Mouse (Mus musculus): ENCODE measurements around the gene Gm10647.
A peak's percentile ranks its signal among the peaks of the same experiment; 100 is the strongest.
"Not testable (repeated sequence)": the region's sequence is repeated elsewhere in the genome, so short reads cannot be mapped to it uniquely, and the experiment has no call there.

Gm10647 gene

DNA sequence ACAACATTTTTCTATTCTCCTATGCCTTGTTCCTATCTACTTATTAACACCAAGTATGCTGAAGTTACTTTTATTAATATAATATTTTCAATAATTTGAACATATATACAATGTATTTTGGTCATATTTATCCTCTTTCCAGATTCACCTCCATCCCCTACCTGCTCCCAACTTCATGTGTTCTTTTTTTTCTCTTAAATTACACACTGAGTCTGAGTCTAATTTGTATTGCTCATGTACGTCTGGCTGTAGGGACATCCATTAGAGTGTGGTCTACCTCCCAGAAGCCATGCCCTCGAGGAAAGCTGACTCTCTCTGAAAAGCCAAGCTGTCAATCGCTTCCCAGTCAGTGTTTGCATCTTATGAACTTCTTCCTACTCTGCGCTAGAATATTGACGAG lies at the start of gene Gm10647:
Gene Gm10647, plus strand, starts transcription at position 301 of the 400 bp plus-strand sequence.
- DNase-seq (ENCODE audit: low spot score): no peak

DNA sequence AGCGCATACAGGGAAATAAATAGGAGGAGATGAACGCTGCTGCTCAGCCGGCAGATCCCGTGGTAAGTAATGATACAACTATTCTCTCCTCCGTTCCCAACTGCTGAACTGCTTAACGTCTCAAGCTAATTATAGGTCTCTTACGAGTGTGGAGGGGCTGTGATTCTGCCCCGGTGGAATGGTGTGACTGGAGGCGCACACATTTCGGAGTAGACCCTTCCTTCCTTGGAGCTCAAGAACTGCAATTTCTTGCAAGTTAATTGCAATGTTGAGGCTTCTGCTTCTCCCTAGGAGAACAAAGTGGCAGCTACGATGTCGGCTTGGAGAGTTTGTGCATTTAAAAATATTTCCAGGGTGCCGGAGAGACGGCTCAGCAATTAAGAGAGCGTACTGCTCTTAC lies 48.4 kb upstream of the Gm10647 start:
- no peak for DNase-seq (ENCODE audit: low spot score)

DNA sequence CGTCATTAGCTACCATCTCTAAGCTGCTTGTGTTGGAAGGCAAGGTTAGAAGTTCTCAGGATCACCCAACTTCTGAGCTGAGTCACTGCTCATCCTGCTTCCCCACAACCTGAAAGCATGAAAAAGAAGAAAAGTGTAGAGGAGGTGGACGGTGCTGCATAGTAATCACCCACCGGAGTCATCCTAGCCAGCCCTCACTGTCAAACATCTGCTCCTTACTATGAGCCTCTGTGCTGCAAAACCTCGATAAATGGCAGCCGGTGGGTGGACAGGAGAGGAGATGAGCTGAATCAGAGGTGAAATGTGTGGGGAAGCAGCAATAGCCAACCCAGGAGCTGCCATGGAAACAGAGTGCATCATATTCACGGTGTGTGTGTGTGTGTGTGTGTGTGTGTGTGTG lies 44.0 kb upstream of the Gm10647 start:
- no peak for DNase-seq (ENCODE audit: low spot score)

DNA sequence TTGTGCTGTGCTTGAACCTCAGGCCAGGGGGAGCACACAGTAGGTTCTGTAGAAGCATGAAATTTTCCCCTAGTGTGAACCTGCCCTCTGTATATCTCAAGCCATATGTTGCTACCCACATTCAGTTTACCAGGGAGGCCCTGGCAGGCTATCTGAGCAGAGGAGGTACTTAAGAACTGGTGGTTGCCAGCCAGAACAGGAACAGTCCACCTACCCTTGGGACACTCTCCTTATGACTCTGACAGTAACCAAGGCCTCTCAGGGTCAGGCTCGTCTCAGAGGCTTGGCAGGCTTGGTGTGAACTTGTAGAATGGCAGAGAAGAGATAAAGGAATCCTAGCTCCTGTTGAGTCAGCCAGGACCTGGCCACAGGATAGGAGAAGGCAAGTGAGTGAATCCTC lies 35.8 kb upstream of the Gm10647 start:
- no peak for DNase-seq (ENCODE audit: low spot score)

DNA sequence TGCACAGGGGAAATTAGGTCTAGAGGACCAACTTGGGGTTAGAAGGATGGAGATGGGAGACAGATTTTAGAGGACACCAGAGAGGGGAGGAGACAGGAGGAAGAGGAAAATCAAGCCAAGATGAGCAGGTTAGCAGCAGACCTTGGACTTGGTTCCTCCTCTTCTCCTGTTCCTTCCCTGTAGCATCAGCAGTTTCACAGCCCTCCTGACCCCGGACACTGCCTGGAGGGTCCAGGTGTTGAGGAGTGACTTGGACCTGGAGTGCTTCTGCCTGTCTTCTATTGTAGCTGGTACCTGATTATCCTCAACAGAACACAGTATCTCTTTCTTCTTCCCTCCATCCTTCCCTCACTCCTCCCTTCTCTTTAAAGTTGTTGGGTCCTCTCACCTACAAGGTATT lies 28.1 kb upstream of the Gm10647 start:
- no peak for DNase-seq (ENCODE audit: low spot score)

DNA sequence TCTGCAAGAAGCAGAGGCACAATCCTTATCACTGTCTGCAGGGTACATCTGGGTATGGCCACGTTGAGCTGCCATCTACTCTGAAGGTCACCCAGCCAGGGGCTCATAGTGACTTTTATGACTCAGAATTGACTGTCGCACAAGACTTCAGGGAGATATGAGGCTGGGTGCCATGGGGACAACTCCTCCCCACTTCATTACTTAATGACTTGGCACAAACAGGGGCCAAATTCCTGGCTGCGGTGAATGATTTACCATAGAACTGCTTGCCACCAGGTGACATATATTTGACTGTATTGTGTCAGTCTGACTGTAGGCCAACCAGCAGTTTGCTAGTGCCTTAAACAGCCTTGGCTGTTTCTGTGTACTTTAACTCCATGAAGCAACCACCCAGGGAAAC lies 27.6 kb upstream of the Gm10647 start:
- no peak for DNase-seq (ENCODE audit: low spot score)

DNA sequence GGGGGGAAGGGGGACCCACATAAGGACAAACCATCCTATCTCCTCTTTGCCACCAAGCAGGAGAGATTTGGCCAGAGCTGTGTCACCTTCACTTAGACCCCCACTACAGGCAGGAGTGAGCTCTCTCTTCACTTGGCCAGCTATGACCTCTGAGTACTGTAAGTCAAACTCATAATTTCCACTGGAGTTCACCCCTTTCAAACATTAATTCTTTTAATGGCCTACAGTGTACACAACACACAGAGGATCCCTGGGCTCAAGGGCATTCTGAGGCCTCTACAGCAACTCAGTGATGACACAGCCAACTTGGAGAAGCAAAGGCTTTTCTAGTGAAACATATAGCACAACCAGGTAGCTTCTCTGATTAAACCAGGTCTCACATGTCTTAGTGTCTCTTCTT lies 26.1 kb upstream of the Gm10647 start:
- DNase-seq (ENCODE audit: low spot score): no peak

DNA sequence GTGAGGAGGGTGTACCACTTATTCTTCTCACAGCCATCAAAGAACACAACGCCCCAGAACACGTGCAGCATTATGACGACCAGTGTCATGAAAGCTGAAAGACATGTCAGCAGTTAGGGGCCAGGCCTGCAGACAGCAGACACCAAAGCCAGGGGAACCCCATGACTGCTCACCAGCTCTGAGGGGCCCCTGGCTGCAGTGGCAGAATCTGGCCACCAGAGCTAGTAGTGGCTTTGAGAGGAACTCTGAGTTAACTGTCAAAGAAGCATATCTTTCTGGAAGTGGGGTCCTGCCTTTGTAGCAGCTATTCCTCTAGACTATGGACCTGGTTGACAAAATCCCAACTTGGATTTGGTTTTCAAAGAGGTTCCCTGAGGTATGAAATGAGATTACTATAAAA lies 12.3 kb upstream of the Gm10647 start:
- DNase-seq (ENCODE audit: low spot score): not testable (repeated sequence)

DNA sequence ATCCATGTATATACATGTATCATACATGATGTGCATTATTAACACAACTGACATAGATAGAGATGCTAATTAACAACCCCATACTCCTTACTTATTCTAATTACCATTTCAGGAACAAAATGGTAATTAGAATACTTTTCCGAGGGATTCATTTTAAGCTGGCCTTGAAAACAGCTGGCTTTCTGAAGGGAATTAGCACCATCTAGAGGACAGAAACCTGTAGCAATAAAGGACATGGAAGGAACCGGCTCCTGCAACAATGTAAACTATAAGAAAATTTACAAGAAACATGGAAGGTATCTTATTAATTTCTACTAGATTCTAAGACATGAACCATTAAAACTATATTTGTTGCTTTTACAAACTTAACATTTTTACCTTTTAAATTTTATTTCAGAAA lies 9.0 kb upstream of the Gm10647 start:
- no peak for DNase-seq (ENCODE audit: low spot score)

DNA sequence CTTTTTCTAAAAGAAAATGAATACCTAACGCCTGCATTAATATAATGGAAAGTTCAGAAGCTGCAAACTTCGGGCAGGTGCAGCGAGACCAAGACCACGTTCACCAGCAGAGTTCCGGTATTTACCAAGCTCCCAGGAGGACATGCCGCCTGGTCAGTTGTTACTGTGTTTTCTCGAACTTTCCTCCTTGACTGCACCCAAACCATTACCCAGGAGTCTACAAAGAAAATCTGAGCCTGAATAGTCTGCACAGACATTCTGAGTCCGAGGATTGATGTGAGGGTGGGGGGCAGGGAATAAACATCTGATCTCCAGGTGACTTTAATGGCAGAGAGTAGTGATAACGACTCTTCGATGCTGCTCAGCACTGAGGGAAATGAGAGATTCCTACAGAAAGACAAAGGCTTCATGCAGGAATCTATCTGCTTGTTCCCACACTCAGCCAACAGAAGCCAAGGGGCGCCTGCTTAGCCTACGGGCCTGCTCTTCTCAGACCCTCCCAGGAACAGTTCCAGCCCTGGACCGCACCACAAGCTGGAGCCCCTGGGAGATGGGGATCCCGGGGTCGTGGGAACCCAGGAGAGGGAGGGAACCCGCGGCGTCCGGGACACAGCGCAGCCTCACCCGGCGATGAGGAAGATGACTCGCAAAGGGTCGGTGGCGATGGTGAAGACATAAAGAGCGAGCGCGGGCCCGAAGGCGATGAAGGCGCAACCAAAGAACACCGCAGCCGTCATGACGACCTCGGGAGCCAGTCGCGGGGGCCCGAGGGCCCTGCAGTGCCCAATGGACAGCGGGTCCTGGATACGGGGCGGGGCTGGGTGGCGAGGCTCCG lies 2.0 kb upstream of the Gm10647 start:
- no peak for DNase-seq (ENCODE audit: low spot score)

DNA sequence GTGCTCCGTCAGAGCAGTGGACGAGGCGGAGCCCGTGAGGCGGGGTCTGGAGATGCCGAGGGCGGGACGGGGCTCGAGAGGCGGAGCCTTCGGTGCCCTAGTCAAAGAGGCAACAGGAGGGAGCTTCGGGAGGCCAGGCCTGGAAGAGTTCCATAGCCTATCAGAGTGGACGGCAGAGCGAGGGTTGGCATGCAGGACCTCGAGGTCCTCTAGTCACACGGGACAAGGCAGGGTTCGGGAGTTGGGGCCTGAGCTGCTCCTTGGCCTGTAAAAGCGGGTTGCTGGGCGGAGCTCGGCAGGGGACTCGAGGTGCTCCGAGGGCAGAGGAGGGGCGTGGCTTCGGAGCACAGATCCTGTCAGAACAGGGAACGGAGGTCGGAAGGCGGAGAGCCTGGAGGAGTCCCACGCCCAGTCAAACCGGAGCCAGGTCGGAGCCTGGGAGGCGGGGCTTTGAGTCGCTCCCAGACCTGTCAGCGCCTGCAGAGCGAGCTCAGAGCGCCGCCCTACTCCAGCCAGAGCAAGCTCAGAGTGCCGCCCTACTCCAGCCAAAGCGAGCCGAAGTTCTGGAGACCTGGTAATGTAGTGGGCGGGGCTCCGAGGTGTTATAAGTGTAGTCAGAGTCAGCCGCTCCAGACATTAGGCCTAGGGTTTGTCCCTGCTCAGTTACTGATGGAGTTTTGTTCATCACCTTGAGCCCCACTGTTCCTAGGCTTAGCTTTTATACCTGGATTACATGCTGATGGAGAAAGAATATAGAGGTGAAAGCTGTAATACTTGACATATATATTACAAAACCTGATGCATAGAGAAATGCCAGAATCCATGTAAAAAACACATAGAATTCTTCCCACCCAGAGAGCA lies 1.1 kb upstream of the Gm10647 start, which contains the start of gene Aph1b:
Gene Aph1b, minus strand, starts transcription at position 27 of the 861 bp plus-strand sequence.
- peak; percentile 89 for DNase-seq (ENCODE audit: low spot score)

DNA sequence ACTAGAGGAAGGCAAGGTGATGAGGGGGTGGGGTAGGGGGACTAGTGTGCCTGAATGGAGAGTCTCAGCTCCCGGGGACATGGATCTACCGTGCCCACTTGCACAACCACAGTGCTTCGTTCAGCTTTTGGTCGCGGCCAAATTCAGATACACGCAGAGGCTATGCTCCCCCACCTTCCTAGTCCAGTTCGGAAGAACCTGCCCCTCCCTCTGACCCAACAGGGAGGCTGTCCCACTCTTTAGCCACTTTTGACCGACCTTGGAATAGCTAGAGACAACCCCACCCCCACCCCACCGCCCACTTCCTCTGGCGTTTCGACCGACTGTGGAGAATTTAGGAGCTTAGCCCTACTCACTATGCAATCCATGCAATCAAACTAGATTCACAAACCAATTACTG lies 5.1 kb downstream of the Gm10647 start:
- DNase-seq (ENCODE audit: low spot score): no peak

DNA sequence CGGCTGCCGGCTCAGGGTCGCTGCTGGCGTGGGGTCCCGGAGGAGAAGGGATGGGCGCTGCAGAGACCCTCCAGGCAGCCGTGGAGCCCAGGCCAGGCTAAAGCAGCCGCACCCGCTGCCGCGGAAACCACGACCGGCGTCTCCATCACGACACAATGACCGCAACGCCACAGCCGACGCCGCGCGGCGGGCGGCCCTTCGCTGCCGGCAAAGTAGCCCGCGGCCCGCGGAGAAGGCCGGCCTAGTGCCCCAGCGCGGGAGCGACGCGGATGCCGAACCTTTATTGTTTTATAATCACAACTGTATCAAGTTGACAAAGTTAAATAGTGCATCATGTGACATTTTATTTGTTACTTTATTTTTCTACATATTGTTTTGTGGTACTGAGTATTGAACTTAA lies 9.1 kb downstream of the Gm10647 start:
- DNase-seq (ENCODE audit: low spot score): not testable (repeated sequence)

DNA sequence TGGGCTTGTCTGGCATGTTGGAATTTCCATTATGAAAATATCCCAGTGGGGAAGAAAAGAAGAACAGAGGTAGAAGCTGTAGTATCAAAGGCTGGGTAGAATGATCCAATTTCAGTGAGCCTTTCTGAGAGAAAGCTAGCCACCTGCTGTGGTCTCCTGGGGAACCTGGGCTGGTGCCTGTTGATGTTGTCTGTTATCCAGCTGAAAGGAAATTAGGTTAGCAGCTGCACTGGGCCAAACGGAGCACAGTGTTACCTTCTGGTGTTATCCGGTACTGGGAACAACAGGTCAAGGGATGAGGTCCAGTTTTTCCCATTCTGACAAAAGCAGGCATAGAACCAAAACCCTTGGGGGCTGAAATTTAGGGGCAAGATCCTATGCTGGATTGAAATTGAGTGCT lies 16.6 kb downstream of the Gm10647 start:
- DNase-seq (ENCODE audit: low spot score): no peak

DNA sequence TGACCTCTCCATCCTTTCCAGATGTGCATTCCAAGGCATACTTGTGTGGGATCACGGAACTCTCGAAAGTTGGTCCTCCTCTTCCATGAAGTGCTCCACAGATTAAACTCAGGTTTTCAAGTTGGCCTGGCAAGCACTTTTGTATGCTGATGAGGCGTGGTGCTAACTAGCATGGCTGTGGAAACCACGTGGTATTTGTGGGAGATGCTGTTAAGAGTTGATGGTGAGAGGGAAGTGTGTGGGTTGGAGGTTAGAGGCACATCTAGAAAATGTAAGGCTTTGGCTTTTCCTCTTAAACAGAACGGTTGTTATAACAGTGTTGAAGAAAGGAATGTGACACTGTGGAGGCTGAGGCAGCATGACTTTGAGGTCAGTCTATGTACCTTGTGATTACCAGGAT lies 24.2 kb downstream of the Gm10647 start:
- no peak for DNase-seq (ENCODE audit: low spot score)

DNA sequence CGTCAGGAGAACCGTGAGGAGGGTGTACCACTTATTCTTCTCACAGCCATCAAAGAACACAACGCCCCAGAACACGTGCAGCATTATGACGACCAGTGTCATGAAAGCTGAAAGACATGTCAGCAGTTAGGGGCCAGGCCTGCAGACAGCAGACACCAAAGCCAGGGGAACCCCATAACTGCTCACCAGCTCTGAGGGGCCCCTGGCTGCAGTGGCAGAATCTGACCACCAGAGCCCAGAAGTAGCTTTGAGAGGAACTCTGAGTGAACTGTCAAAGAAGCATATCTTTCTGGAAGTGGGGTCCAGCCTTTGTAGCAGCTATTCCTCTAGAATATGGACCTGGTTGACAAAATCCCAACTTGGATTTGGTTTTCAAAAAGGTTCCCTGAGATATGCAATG lies 25.4 kb downstream of the Gm10647 start:
- not testable (repeated sequence) for DNase-seq (ENCODE audit: low spot score)

DNA sequence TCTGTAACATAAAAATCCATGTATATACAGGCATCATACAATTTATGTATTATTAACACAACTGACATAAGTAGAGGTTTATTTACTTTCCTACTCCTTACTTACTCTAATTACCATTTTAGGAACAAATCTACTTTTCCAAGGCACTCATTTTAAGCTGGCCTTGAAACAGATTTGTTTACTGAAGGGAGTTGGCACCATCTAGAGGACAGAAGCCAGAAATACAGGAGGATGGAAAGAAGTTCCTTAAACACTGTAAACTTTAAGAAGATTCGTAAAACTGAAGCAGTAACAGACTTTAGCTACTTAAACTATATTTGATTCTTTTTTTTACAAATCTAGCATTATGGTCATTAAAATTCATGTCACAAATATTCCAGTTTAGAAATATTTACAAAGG lies 29.2 kb downstream of the Gm10647 start:
- no peak for DNase-seq (ENCODE audit: low spot score)

DNA sequence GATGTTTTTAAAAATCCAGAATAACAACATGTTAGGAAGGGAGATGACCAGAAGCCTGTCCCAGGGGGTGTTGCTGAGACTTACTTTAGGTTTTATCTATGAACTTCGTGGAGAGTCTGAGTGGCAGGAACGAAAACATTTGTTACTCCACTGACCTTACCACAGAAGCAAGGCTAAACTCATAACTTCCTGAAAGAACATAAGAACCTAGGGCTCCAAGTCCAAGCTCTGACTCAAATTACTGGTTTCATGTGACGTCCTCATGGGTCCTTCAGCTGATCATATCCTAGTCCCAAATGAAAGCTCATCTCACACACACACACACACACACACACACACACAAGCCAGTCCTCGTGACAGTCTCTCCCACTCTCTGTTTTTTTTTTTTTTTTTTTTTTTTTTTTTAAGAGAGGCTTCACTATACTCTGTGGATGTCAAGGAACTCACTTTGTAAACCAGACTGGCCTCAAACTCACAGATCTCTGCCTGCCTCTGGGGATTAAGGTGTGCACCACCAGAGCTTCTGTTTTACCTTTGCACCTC lies 35.6 kb downstream of the Gm10647 start:
- no peak for DNase-seq (ENCODE audit: low spot score)

DNA sequence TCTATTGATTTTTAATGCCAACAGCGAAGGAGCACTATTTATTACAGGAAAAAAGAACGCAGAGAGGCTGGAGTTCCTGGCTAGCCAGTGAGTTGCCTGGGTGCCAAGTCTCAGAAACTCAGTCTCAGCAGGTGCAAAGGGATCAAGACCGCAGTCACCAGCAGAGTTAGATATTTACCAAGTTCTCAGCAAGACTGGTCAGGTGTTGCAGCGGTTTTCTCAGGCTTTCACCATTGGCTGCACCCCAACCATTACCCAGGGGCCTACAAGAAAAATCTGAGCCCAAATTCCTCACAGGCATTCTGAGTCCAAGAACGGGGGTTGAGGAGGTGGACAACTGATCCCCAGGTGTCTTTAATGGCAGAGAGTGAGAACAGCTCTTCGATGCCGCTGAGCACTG lies 37.0 kb downstream of the Gm10647 start:
- no peak for DNase-seq (ENCODE audit: low spot score)

DNA sequence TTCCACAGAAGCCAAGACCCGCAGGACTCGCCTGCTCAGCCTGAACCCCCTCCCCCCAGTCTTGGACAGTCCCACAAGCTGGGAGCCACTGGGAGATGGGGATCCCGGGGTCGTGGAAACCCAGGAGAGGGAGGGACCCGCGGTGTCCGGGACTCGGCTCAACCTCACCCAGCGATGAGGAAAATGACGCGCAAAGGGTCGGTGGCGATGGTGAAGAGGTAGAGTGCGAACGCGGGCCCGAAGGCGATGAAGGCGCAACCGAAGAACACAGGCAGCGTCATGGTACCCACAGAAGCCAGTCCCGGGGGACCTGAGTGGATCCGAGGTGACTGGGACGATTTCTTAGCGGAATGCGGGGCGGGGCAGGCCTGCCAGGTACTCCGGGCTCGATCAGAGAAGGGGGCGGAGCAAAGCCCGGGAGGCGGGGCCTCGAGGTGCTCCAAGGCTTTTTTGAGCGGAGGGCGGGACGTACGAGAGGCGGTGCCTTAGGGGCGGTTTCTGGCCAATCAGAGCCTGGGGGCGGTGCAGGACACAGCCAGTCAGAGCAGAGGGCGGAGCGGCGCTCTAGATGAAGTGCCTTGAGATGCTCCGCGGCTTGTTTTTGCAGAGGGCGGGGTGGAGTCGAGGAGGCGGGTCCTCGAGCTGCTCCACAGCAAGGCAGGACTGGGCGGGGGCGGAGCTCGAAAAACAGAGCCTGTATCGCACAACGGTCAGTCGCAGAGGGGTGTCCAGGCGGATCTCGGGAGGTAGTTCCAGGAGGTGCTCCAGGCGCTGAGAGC lies 37.7 kb downstream of the Gm10647 start, which contains the start of gene Aph1c:
Gene Aph1c, minus strand, starts transcription at position 409 of the 779 bp plus-strand sequence.
- DNase-seq (ENCODE audit: low spot score): peak; percentile 99

DNA sequence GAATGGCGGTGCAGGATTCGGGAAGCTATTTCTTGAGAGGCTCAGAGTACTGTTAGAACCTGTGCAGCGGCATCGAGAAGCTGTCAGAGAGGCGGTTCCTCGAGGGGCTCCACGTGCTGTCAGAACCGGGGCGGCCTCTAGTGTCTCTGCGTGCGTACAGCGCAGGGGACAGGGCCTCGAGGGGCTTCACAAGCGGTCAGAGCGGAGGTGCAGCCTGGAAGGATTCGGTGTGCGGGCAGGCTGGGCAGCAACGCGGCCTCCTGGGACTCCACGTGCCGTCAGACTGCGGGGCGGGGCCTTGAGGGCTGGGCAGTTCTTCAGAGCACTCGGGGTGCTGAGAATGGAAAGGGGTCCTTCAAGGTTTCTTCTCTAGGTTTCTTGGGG lies 38.2 kb downstream of the Gm10647 start:
- DNase-seq (ENCODE audit: low spot score): no peak

DNA sequence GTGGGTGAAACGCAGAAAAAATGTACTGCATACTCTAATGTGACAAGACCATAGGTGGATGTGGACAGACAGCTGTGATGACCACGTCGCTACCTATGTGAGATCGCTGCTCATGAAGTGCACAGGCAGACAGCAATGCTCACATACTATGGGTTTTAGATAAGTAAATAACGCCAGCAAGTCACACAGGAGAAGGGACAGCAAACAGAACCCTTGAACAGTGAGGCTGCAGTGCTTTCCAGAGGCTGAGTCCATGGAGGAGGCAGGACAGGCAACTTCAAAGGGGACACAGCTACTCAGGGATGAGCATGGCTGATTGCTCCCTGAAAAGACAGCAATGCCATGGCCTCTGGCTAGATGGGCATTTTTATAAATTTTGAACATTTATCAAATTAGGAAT lies 50.0 kb downstream of the Gm10647 start:
- no peak for DNase-seq (ENCODE audit: low spot score)
